Mouse (Mus musculus) embryonic fibroblast, embryonic 13.5 days (primary cell): ENCODE data around the gene Gsg1l.

ENCODE experiments used
- CTCF ChIP-seq: IDR thresholded peaks from 2 replicates; pipeline ENCODE4 v1.5.1; 2011; ENCODE audit warnings: mild to moderate bottlenecking, control low read depth, low read length, moderate library complexity, borderline replicate concordance; ENCODE audit not compliant: insufficient read depth
- POLR2A ChIP-seq: IDR thresholded peaks from 2 replicates; pipeline ENCODE4 v1.6.1; 2011; ENCODE audit warnings: low read depth, mild to moderate bottlenecking, control low read depth, low read length, moderate library complexity

- TF ChIP-seq CTCF (no peak), POLR2A (no peak)
These were observed 208.2 kb downstream of the Gsg1l start for GRCm38 (mm10) chr7:125873971-125874495.
